Mouse (Mus musculus) limb, embryonic 15.5 days (tissue): ENCODE measurements at regions not wholly inside any gene's neighbourhood (a gene's known extent, or its start where the extent isn't known, plus 50 kb on each side); places are given as distances from the start of the nearest gene placed in this dataset.

Experiments used
- ATAC-seq: fragments of 200-750 bp; cut with Nextera tagmentation; 2 replicates; pipeline ENCODE4 v1.8.0; 2017; ENCODE audit warnings: low read depth, moderate TSS enrichment; ENCODE audit not compliant: insufficient number of reproducible peaks, low FRiP score, low TSS enrichment
- H3K27ac ChIP-seq: fragments of 300-500 bp; sonication (generic); 2 replicates; pipeline ENCODE4 v1.5.1; 2015; ENCODE audit warnings: moderate library complexity, mild to moderate bottlenecking, inconsistent platforms
- H3K27me3 ChIP-seq: fragments of 300-500 bp; sonication (generic); 2 replicates; pipeline ENCODE4 v1.6.1; 2015; ENCODE audit warnings: inconsistent platforms
- H3K36me3 ChIP-seq: fragments of 300-500 bp; sonication (generic); 2 replicates; pipeline ENCODE4 v1.6.1; 2015; ENCODE audit warnings: inconsistent platforms
- H3K4me1 ChIP-seq: fragments of 300-500 bp; sonication (generic); 2 replicates; pipeline ENCODE4 v1.6.1; 2015; ENCODE audit warnings: inconsistent platforms
- H3K4me2 ChIP-seq: fragments of 300-500 bp; sonication (generic); 2 replicates; pipeline ENCODE4 v1.6.1; 2015; ENCODE audit warnings: mild to moderate bottlenecking, inconsistent platforms
- H3K4me3 ChIP-seq: fragments of 300-500 bp; sonication (generic); 2 replicates; pipeline ENCODE4 v1.5.1; 2015; ENCODE audit warnings: mild to moderate bottlenecking, inconsistent platforms
- H3K9ac ChIP-seq: fragments of 300-500 bp; sonication (generic); 2 replicates; pipeline ENCODE4 v1.6.1; 2015; ENCODE audit warnings: inconsistent platforms
- H3K9me3 ChIP-seq: fragments of 300-500 bp; sonication (generic); 2 replicates; pipeline ENCODE4 v1.6.1; 2016; ENCODE audit warnings: inconsistent platforms
- WGBS: fragments of 180-500 bp; shearing (Covaris S2); methylation state at CpG from one replicate; pipeline ENCODE4 v1.1.7; 2015; 5-methylcytosine and 5-hydroxymethylcytosine counted together

DNA sequence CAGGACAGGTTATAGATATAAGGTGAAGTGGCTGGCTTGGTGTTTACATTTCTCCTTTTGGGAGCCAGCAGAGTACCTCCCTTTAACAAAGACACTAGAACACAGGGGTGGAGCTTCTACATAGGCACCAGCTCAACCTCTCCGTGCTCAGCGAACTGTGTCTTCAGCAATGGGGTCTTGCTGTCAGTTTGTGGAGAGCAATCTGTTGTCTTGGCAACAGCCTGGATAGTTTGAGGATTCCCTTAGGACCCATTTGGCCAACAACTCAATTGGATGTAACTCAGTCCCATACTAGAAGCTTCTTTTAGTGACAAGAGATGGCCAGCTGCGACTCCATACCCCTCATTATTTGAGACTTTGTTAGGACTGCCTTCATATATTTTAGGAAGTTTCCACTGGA, 54.0 kb upstream of the Tgm3 start:
- WGBS, result 79% methylated on average over 3 of the region's 3 CpGs
- no peak for ATAC-seq
- H3K4me3 ChIP-seq, result no peak overlapping the region
- H3K4me1 ChIP-seq, result no peaks in the 10 kb centered on the region
- H3K9me3 ChIP-seq, result no peaks in the 10 kb centered on the region
- no peak overlapping the region for H3K4me2 ChIP-seq
- no peaks in the 10 kb centered on the region for H3K27me3 ChIP-seq
- no peak overlapping the region for H3K27ac ChIP-seq
- H3K9ac ChIP-seq, result no peak overlapping the region
- no peaks in the 10 kb centered on the region for H3K36me3 ChIP-seq

DNA sequence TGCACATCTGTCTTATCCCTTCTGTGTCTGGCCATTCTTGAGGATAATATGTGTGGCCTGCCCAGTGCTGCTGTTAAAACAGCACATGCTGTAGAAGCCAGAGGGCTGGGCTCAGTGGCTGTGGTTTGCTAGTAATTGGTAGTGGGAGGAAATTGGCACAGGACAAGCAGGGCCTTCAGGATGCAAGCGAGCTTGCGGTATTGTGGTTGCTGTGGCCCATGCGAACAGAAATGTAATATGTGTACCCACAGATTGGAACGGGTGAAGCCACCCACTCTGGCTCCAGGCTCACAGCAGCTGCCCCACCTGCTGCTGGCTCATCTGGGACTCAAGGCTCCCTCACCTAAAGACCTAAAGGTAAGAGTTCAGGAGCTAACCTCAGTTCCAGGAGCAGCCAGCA, 51.8 kb upstream of the Tgm3 start:
- H3K27ac ChIP-seq, result no peak overlapping the region
- H3K9me3 ChIP-seq, result no peaks in the 10 kb centered on the region
- H3K4me2 ChIP-seq, result no peak overlapping the region
- H3K27me3 ChIP-seq, result no peaks in the 10 kb centered on the region
- H3K36me3 ChIP-seq, result no peaks in the 10 kb centered on the region
- no peak overlapping the region for H3K9ac ChIP-seq
- no peak for ATAC-seq
- no peaks in the 10 kb centered on the region for H3K4me1 ChIP-seq
- H3K4me3 ChIP-seq, result no peak overlapping the region
- WGBS, result 63% methylated on average over 4 of the region's 4 CpGs

DNA sequence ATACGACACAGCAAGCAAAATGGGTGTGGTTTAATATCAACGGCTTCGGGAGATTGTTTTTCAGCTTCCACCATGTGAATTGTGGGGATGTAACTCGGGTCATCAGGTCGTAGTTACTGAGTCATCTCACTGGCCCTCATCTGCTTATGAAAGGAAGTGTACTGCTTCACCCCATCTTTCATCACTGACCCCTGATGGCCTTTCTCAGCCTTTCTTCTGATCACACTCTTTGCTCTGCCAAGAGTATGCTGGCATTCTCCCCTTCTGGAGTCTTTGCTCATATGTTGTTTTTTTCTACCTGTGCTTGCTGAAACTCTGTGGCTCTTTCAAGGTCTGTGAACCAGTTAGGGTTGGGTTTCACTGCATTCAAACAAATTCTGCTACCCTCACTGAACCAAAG, 50.6 kb upstream of the Tgm3 start:
- H3K4me1 ChIP-seq, result no peaks in the 10 kb centered on the region
- H3K9me3 ChIP-seq, result no peaks in the 10 kb centered on the region
- H3K27ac ChIP-seq, result no peak overlapping the region
- H3K36me3 ChIP-seq, result no peaks in the 10 kb centered on the region
- no peak for ATAC-seq
- WGBS, result 73% methylated on average over 5 of the region's 5 CpGs
- no peaks in the 10 kb centered on the region for H3K27me3 ChIP-seq
- no peak overlapping the region for H3K9ac ChIP-seq
- H3K4me2 ChIP-seq, result no peak overlapping the region
- no peak overlapping the region for H3K4me3 ChIP-seq
